Mouse (Mus musculus): ENCODE data around the gene Gm2a.

GRCm38 (mm10) chr11:55084629-55085028 is 13.3 kb upstream of the Gm2a start:
- TF ChIP-seq CHD2 (IDR thresholded peaks at IDR 0.05; ENCODE audit: low read depth, low read length), result no peak
- no peak for TF ChIP-seq ZC3H11A (IDR thresholded peaks at IDR 0.05; ENCODE audit: borderline replicate concordance, low read depth, low read length)
- TF ChIP-seq MAFK (IDR thresholded peaks at IDR 0.05; ENCODE audit: insufficient read depth, low read depth, low read length), result no peak
- TF ChIP-seq HCFC1 (IDR thresholded peaks at IDR 0.05; ENCODE audit: borderline replicate concordance, insufficient read depth, low read length), result no peak
